10 mouse cellular contexts compared by ENCODE assay signal in genomic region chr11:107129641-107130040, GRCm38 (mm10). TPM values are rescaled to one million over a fixed set of nuclear protein-coding genes. Genes with fewer than 3 reads are reported as not detected.
A peak's percentile ranks its signal among the peaks of the same experiment; 100 is the strongest.
DNase-seq lines count a peak whose midpoint lies in the region; ATAC-seq and TF ChIP-seq lines count a peak whose summit lies in the region.
"Had no signal": no experiment of that assay in that cellular context is flagged by ENCODE, and none has a peak within 500 bp of the region (broad histone marks: within the 10 kb centered on the region; RNA-seq: fewer than 3 reads in every experiment).

No protein-coding gene starts in this region.

- peaks cover 33% of the 10 kb centered on the region for H3K4me1 ChIP-seq in kidney, embryonic 15.5 days
- H3K4me1 ChIP-seq in embryonic facial prominence, embryonic 13.5 days = peaks cover 25% of the 10 kb centered on the region
- peaks cover 5% of the 10 kb centered on the region; the same call in 1 of the 2 replicates for H3K4me1 ChIP-seq in intestine, embryonic 15.5 days (replicated peaks)
- H3K4me1 ChIP-seq in midbrain, postnatal 0 days (ENCODE audit: insufficient read depth, low read length) = peaks cover 8% of the 10 kb centered on the region

- H3K9me3 ChIP-seq in kidney, embryonic 15.5 days (replicated peaks) = no peaks in the 10 kb centered on the region
- H3K9me3 ChIP-seq in embryonic facial prominence, embryonic 13.5 days = no peaks in the 10 kb centered on the region
- H3K9me3 ChIP-seq in intestine, embryonic 15.5 days = no peaks in the 10 kb centered on the region
- no peaks in the 10 kb centered on the region for H3K9me3 ChIP-seq in midbrain, postnatal 0 days (ENCODE audit: low read length)

- H3K36me3 ChIP-seq in kidney, embryonic 15.5 days = no peaks in the 10 kb centered on the region
- H3K36me3 ChIP-seq in embryonic facial prominence, embryonic 13.5 days = no peaks in the 10 kb centered on the region
- H3K36me3 ChIP-seq in intestine, embryonic 15.5 days = no peaks in the 10 kb centered on the region
- no peaks in the 10 kb centered on the region for H3K36me3 ChIP-seq in midbrain, postnatal 0 days (ENCODE audit: insufficient read depth, low read length)

- H3K4me2 ChIP-seq in kidney, embryonic 15.5 days = peak overlapping the region; percentile 90
- H3K4me2 ChIP-seq in embryonic facial prominence, embryonic 13.5 days = peak overlapping the region; percentile 77
- H3K4me2 ChIP-seq in intestine, embryonic 15.5 days (replicated peaks) = peak overlapping the region; percentile 63
- H3K4me2 ChIP-seq in midbrain, postnatal 0 days (ENCODE audit: low read depth, low read length, poor library complexity, severe bottlenecking) = peak overlapping the region; percentile 77

- H3K9ac ChIP-seq in kidney, embryonic 15.5 days = peak overlapping the region; percentile 96; the same call in 1 of the 2 replicates
- H3K9ac ChIP-seq in embryonic facial prominence, embryonic 13.5 days = no peak overlapping the region
- H3K9ac ChIP-seq in intestine, embryonic 15.5 days = no peak overlapping the region
- H3K9ac ChIP-seq in midbrain, postnatal 0 days (replicated peaks; ENCODE audit: low read length, poor library complexity, severe bottlenecking) = 0 out of 2 replicates have a peak overlapping the region, but pooled peaks have one; percentile 99

- no peak for DNase-seq in kidney, adult 18-20 months
- no peak for DNase-seq in midbrain, postnatal 0 days (ENCODE audit: low spot score)
- DNase-seq in right cerebral cortex, postnatal 36 days (ENCODE audit: low spot score in 2 of 2) = no peak
- DNase-seq in frontal cortex, postnatal 10 days (ENCODE audit: low spot score in 2 of 2) = no peak
- DNase-seq in adrenal gland, postnatal 14 days = no peak
- DNase-seq: cerebellum, adult 2 months had no signal

- 14% methylated on average over 2 of the region's 2 CpGs for WGBS in kidney, embryonic 15.5 days
- WGBS in embryonic facial prominence, embryonic 13.5 days = 25% methylated on average over 2 of the region's 2 CpGs
- 12% methylated on average over 2 of the region's 2 CpGs for WGBS in intestine, embryonic 15.5 days
- 20% methylated on average over 2 of the region's 2 CpGs for WGBS in midbrain, postnatal 0 days

- TF ChIP-seq CTCF in midbrain, postnatal 0 days (IDR thresholded peaks at IDR 0.05) = no peak

- peak overlapping the region; percentile 91 for H3K4me3 ChIP-seq in kidney, embryonic 15.5 days (replicated peaks)
- peak overlapping the region; percentile 87 for H3K4me3 ChIP-seq in embryonic facial prominence, embryonic 13.5 days
- H3K4me3 ChIP-seq in intestine, embryonic 15.5 days (replicated peaks) = peak overlapping the region; percentile 90
- H3K4me3 ChIP-seq in midbrain, postnatal 0 days (ENCODE audit: low read depth, low read length) = peak overlapping the region; percentile 90

- no peak for ATAC-seq in kidney, embryonic 15.5 days (replicated peaks; ENCODE audit: low FRiP score)
- ATAC-seq in embryonic facial prominence, embryonic 13.5 days (ENCODE audit: insufficient number of reproducible peaks, insufficient read depth, low FRiP score, low TSS enrichment, low read depth) = no peak
- ATAC-seq in intestine, embryonic 15.5 days = no peak
- no peak for ATAC-seq in midbrain, postnatal 0 days (ENCODE audit: low FRiP score)
- ATAC-seq: Patski had no signal

- H3K27me3 ChIP-seq in kidney, embryonic 15.5 days = no peaks in the 10 kb centered on the region
- H3K27me3 ChIP-seq in embryonic facial prominence, embryonic 13.5 days = no peaks in the 10 kb centered on the region
- no peaks in the 10 kb centered on the region for H3K27me3 ChIP-seq in intestine, embryonic 15.5 days (replicated peaks)
- no peaks in the 10 kb centered on the region for H3K27me3 ChIP-seq in midbrain, postnatal 0 days (ENCODE audit: insufficient read depth, low read length)
- H3K27me3 ChIP-seq: Patski had no signal

- H3K27ac ChIP-seq in kidney, embryonic 15.5 days = no peak overlapping the region
- no peak overlapping the region for H3K27ac ChIP-seq in embryonic facial prominence, embryonic 13.5 days
- no peak overlapping the region for H3K27ac ChIP-seq in intestine, embryonic 15.5 days
- H3K27ac ChIP-seq in midbrain, postnatal 0 days (ENCODE audit: low read depth, low read length) = no peak overlapping the region

RNA-seq across cellular contexts. Expression of gene Bptf, which starts 2.3 kb away (rescaled TPM):
- polyA plus RNA-seq in kidney, embryonic 15.5 days (2015; fragmentation: Nextera tagmentation; extraction: Ambion mirVana) = 31.4 and 35.0 TPM in 2 replicates
- polyA plus RNA-seq in embryonic facial prominence, embryonic 13.5 days (2015; fragmentation: Nextera tagmentation; extraction: Ambion mirVana) = 43.8 and 47.7 TPM in 2 replicates
- polyA plus RNA-seq in intestine, embryonic 15.5 days (2015; fragmentation: Nextera tagmentation; extraction: Ambion mirVana) = 21.6 and 26.4 TPM in 2 replicates
- total RNA-seq in midbrain, postnatal 0 days (2014; rRNA removed) = 41.5 and 56.4 TPM in 2 replicates
- 14.8 and 20.4 TPM in 2 replicates for polyA plus RNA-seq in midbrain, postnatal 0 days (2015; fragmentation: Nextera tagmentation; extraction: Ambion mirVana)
- total RNA-seq in adrenal gland, postnatal 14 days (2021) = 42.6 and 47.5 TPM in 2 replicates

RNA-seq across cellular contexts. Expression of gene Nol11, which starts 59.5 kb away (rescaled TPM):
- 58.1 and 59.2 TPM in 2 replicates for polyA plus RNA-seq in kidney, embryonic 15.5 days (2015; fragmentation: Nextera tagmentation; extraction: Ambion mirVana)
- 58.3 and 61.4 TPM in 2 replicates for polyA plus RNA-seq in embryonic facial prominence, embryonic 13.5 days (2015; fragmentation: Nextera tagmentation; extraction: Ambion mirVana)
- 44.7 and 47.5 TPM in 2 replicates for polyA plus RNA-seq in intestine, embryonic 15.5 days (2015; fragmentation: Nextera tagmentation; extraction: Ambion mirVana)
- 35.6 and 40.9 TPM in 2 replicates for total RNA-seq in midbrain, postnatal 0 days (2014; rRNA removed)
- polyA plus RNA-seq in midbrain, postnatal 0 days (2015; fragmentation: Nextera tagmentation; extraction: Ambion mirVana) = 35.4 and 36.9 TPM in 2 replicates
- total RNA-seq in adrenal gland, postnatal 14 days (2021) = 23.7 and 26.4 TPM in 2 replicates

Comparison
In these comparisons a context has a peak if more than half of its experiments do, and no peak if none do; other contexts are left out.
1. H3K9ac ChIP-seq: peak in kidney, embryonic 15.5 days (single experiment) and midbrain, postnatal 0 days (single experiment); none in embryonic facial prominence, embryonic 13.5 days (single experiment) and intestine, embryonic 15.5 days (single experiment).
2. Peak in every context shown above with its lines, with median percentiles within 50 percentile points of each other: H3K4me2 ChIP-seq and H3K4me3 ChIP-seq.